ENCODE assay signal across 18 mouse cellular contexts in the genomic region with DNA sequence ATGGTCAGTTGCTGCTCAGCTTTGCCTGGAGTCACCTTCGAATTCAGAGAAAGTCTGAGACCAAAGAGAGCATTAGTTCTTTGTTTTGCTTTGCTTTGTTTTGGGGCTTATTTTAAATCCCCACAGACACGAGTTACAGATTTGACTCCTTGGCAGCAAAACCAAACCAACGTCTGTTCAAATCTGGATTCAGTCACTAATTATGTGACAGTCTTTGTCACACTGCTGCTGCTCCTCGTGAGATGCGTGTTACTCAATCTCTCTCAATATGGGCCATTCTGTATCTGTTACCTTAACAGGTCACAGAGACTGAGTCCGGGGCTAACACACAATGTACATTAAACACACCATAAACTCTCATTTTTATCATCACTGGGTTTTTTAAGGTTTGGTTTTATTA.
"Had no signal": no experiment of that assay in that cellular context is flagged by ENCODE, and none has a peak within 500 bp of the region (broad histone marks: within the 10 kb centered on the region; RNA-seq: fewer than 3 reads in every experiment).

No protein-coding gene starts in this region.

- H3K27ac ChIP-seq: left cerebral cortex, adult 2 months; limb, embryonic 10.5 days; liver, embryonic 15.5 days; macrophage; midbrain, embryonic 15.5 days; neural tube, embryonic 13.5 days; stomach, embryonic 15.5 days had no signal

- H3K4me3 ChIP-seq: left cerebral cortex, adult 2 months; limb, embryonic 10.5 days; liver, embryonic 15.5 days; megakaryocyte, embryonic 14.5 days; midbrain, embryonic 15.5 days; neural tube, embryonic 13.5 days; stomach, embryonic 15.5 days had no signal

- H3K9me3 ChIP-seq: limb, embryonic 10.5 days; liver, embryonic 15.5 days; megakaryocyte, embryonic 14.5 days; midbrain, embryonic 15.5 days; neural tube, embryonic 13.5 days; stomach, embryonic 15.5 days had no signal

- DNase-seq: kidney, adult 8-10 months; kidney, postnatal 25 days; lung, adult 2 months; lung, postnatal 10 days; retina, postnatal 1 day; right cerebral cortex, postnatal 14 days; thymus, adult 2 months; thymus, postnatal 25 days had no signal

- ATAC-seq: midbrain, embryonic 15.5 days had no signal

- H3K9ac ChIP-seq: liver, embryonic 15.5 days; midbrain, embryonic 15.5 days; neural tube, embryonic 13.5 days; stomach, embryonic 15.5 days had no signal

- H3K27me3 ChIP-seq: liver, embryonic 15.5 days; megakaryocyte, embryonic 14.5 days; midbrain, embryonic 15.5 days; neural tube, embryonic 13.5 days; stomach, embryonic 15.5 days had no signal

- H3K4me1 ChIP-seq: liver, embryonic 15.5 days; stomach, embryonic 15.5 days had no signal

- H3K36me3 ChIP-seq: limb, embryonic 10.5 days; liver, embryonic 15.5 days; midbrain, embryonic 15.5 days; neural tube, embryonic 13.5 days; stomach, embryonic 15.5 days had no signal

- H3K4me2 ChIP-seq: liver, embryonic 11.5 days; liver, embryonic 15.5 days; midbrain, embryonic 11.5 days; midbrain, embryonic 15.5 days; neural tube, embryonic 13.5 days; stomach, embryonic 15.5 days had no signal
